Mouse (Mus musculus) testis, postnatal 14 days (tissue): ENCODE results near the gene Usp17le.
"Not testable (repeated sequence)": the region's sequence is repeated elsewhere in the genome, so short reads cannot be mapped to it uniquely, and the experiment has no call there.

ENCODE experiments used
- DNase-seq: peaks from one replicate; pipeline ENCODE4 v3.0.0; 2021; ENCODE audit warnings: low spot score

The Usp17le gene

GRCm38 (mm10) chr7:104777370-104777769, at the start of gene Usp17le:
Usp17le (minus strand) TSS chr7:104777470.
- not testable (repeated sequence) for DNase-seq

GRCm38 (mm10) chr7:104810335-104810734, 33.1 kb upstream of the Usp17le start:
- DNase-seq = not testable (repeated sequence)

- DNase-seq = no peak
These were observed 13.5 kb upstream of the Usp17le start for GRCm38 (mm10) chr7:104790796-104791195.
